Mouse (Mus musculus) gastrocnemius, postnatal 4 days (tissue): ENCODE measurements around the gene Tmem63c. TPM values are rescaled to one million over a fixed set of nuclear protein-coding genes. Genes with fewer than 3 reads are reported as not detected.

Source experiments
- DNase-seq, 2 experiments: peaks; one replicate each; pipeline ENCODE4 v3.0.0; 2021 to 2022; ENCODE audit warnings: low spot score in 2 of 2, mixed read lengths in 2 of 2
- long read RNA-seq, 2 experiments: library from polyadenylated mRNA; stranded (forward); transcript quantifications; one replicate each; pipeline ENCODE4 v2.0.0; 2021
- total RNA-seq, 2 experiments: library from RNA; stranded (reverse); gene quantifications; 2 replicates each; pipeline ENCODE4 v1.2.3; 2021

Gene Tmem63c
- under 1 TPM; 0.10 to 0.16 TPM for total RNA-seq
- long read RNA-seq, experiment 1: 0 reads
- long read RNA-seq, experiment 2: 0 reads

DNA sequence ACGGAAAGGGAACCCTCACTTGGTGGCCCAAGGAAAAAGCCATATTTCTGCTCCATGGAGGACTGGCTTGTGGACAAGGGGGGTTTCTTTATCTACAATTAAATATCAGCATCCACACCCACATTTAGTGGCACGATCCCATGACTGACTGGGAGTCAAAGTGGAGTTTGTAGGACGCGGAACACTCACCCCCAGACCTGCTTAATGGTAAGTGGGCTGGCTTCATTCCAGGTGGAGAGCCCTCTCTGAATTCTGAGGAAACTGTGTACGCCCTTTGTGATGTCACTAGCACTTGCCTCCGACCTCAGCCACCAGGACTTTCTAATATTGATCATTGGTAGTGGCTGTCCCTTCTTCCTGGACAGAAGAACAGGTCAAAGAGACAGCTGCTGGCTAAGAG is at the start of gene Tmem63c:
Gene Tmem63c, plus strand, starts transcription at position 301 of the 400 bp plus-strand sequence.
- no peak for DNase-seq

DNA sequence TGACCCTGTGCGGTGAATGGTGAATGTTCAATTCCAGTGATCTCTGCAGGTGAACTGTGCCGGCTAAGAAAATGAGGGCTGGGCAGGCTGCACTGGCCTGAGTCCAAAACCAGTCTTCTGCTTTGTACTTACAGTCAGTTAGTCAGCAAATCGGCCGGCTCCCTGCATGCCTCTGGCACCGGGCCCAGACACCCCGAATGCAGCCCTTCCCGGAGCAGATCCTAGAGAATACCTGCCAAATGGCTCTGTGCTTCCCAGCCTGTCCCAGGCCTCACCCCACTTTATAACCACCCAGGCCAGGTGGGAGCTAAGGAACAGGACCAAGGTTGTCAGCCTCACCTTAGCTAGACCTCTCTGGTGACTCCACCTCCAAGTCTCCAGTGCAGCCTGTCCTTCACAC is 47.9 kb upstream of the Tmem63c start:
- peak in 1 of 2 experiments; percentile 32 for DNase-seq

DNA sequence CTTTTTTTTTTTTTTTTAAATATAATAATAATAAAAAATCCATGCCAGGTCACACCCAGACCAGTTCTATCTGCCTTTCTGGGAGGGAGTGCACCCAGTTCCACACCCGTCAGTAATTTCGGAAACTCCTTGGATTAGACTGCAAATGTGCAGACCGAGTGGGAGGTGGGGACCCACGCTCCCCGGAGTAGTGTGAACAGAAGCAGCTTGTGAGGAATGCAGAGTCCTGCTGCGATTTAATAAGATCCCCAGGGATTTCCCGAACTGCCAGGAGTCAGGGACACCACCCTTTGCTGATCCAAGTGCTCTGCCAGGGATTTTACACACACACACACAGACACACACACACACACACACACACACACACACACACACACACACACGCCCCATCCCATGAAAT is 47.4 kb upstream of the Tmem63c start:
- DNase-seq: no peak

DNA sequence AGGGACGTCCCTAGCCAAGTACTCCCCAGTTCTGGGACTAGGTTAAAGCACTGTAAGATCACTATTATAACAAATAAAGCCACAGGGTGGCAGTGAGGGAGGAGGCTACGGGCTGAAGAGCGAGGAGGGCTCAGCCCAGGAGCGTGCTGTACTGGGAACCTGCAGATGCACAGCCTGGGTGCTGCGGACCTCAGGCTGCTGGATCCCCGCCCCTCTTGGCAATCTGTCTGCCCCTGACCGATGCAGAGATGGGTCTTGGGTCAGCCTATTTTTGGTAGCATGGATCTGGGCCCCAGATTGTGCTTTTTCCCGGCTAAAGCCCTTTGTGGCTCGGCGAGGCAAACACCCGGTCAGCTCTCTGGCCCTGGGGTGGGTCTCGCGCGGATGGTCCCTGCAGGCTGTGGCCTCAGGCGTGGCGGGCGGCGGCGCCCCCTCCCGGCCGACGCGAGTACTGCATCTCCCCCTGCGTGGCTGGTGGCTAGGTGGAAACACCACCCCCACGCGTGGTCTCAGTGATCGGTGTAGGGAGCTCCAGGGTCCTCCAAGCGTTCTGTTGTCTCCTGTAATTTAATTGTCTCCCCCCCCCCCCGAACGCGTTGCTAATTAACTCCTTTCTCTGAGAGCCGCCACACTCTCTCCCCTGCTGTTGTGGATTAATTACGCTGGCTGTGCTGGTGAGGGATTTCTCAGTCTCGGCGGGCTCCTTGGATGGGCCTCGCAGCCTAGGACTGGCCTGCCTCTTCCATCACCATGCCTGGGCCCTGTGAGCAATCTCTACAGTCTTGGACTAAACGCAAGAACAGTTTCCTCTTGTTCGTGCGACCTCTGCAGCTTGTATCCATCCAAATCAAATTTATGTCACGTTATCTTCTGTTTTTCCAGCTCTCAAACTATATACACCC is 46.5 kb upstream of the Tmem63c start:
- DNase-seq: peak; percentile 76 to 78

DNA sequence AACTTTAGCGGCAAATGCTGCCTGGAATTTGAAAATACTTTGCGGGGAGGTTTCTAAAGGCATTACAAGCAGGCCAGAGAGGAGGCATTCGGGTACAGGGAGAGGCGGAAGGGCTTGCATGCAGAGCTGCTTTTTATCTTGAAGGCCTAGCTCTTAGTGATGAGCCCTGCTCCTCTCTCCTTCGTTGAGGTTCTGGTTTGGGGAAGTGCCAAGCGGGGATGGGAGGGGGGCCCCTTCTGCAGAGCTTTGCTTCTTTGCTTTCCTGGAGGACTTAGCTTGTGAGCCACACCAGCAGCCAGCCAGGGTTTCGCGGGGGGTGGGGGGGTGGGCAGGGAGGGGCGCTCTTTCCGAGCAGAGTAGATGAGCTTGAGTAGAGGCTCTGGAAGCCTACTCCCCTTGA is 45.4 kb upstream of the Tmem63c start:
- no peak for DNase-seq

DNA sequence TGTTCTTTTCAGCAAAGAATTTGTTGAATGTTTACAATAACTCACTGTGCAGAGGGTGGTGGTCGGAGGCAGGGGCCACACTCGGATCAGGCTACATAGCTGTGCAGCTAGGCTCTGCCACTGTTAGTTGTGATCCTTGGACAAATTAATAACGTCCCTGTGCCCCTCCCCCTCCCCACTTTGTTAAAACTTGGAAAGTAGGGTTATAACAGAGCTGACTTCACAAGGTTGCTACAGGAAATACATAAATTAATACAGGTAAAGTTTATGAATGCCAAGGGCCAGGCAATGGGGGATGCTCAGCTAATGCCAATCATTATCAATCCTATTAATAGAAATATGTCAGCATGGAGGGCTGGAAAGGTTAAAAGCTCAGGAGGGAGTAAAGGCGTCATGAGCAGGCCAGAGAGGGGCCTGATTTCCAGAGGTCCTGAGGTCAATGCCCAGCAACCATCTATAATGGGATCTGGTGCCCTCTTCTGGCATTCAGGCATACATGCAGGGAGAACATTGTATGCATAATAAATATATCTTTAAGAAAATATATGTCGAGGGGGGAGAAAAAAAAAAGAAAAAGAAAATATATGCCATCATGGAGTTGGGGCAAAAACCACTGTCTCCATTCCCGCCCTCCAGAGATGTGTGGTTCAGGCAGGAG is 44.5 kb upstream of the Tmem63c start:
- DNase-seq: no peak

DNA sequence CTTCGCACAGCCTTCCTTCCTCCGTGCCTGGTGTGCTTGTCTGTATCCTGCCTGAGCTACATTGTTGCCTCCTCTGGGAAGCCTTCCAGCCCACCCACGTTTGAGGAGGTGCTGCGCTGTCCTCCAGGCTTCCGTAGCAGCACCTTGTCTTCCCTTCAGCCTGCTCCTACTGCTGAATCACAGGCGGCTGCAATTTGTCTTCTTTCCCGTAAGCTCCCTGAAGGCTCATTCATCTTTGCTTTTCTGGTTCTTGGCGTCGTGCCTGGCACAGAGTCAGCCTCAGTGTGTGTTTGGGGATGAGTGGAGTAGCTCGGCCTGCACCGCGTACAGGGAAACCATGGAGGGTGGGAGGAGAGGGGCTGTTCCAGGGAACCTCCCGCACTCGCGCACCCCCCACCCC is 43.3 kb upstream of the Tmem63c start:
- DNase-seq: no peak

DNA sequence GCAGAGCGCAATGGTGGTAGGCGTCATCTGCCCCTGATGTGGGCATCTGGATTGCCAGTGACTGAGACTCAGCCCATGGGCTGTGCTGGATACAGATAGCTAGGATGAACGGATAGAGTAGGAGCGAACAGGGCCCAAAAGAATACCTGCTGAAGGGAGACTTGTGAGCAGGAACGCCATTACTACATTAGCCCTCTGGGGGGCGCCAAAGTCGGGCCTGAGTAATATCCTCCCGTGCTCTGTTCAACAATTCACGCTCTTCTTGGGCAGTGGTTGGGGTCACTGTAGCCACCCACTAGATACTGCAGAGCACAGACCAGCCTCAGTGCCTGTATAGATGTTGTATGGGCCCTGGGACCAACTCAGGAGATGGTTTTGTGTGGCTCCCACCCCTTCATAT is 40.0 kb upstream of the Tmem63c start:
- DNase-seq: no peak

DNA sequence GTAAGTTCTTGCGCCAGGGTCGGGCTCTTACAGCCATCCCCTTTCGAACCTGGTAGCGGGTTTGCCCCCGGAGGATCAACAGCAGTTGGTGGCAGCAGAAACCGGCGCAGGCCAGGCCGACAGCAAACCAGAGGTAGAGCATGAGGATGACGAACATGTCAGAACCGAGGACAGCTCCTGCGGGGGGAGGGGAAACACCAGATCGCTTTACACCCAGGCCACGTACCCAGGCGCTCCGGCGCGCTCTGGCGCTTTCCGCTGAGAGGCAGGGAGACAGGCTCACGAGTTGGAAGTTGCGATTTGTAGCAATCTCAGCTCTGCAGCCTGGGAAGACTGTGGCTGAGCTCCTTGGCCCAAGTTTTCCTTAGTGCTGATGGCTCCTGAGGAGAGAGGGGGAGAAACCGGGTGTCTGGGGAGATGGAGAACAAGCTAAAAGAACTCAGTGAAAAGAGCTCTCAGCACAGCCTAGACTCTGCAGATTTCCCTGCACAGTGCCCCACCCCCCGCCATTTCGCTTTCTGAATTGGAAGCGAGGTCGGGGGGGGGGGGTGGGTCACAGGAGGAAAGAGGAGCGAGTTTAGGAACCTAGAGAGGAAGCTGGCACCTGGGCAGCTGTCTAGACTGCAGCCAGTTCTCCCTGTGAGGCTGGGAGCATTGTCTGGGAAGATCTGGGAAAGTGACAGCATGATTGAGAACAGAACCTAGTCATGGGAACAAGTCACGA is 37.5 kb upstream of the Tmem63c start:
- peak in 1 of 2 experiments; percentile 54 for DNase-seq

DNA sequence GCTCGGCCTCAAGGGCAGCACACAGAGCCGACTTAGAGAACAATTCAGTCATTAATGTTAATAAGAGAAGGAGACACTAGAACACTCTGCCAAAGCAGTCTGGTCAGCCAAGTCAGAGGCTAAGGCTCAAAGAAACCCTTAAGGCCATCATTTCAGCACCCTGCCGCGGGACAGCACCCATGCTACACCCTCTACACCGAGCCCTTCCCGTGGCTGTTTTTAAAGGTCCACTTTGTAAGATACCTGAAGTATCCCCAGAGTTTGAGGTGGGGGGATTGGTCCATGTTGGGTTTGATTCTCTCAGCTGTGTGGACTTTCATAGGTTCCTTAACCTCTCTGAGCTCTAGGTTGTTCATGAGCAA is 37.0 kb upstream of the Tmem63c start:
- DNase-seq: peak in 1 of 2 experiments; percentile 53

DNA sequence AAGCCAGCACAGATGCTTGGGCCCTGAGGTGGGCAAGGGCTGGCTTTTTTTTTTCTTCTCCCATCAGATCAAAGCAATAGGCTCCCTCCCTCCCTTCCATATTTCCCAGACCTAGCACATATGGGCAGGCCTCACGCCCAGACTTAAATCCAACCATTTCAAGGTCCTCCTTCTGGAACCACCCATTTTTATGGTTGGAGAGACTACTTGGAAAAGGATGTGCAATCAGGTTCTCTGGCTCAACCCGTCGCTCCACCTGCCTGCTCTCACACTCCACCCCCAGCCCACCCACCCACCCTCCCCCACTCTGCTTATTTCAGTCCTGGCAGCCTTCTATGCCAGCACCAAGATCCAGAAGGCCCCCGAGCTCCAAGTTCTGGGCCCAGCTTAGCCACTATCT is 34.6 kb upstream of the Tmem63c start:
- no peak for DNase-seq

DNA sequence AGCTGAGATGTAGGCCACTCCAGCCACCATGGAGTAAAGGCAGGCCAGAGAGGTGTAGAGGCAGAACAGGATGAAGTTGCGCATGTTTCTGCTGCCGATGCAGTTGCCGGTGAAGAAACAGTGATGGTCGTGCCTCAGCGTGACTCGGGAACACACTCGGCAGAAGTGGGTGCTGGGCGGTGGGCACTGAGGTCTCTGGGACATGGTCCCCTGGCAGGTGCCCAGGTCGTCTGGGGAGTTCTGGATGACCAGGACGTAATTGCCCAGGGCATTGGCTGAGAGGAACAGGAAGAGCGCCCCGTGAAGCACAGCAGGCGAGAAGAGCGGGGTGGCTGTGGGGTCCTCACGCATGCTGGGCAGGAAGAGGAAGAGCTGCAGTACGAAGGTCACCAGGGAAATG is 32.9 kb upstream of the Tmem63c start:
- no peak for DNase-seq

DNA sequence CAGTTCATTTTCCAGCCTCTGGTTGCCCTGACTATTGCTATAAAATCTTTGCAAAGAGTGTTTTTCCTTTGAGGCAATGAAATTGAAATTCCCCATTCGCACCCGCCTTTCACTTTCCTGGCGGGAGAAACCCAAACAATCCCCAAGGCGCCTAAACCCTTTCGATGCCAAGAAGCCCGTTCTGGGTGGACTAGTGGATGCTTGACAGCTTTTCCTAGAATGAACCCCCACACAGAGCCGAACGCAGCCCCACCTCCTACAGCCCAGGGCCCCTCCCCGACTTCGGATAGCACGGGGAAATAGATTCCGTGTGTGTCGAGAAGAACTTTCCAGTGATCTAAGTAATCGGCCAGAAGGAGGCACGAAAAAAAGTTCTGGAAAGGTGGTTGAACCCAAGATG is 31.8 kb upstream of the Tmem63c start:
- DNase-seq: no peak

DNA sequence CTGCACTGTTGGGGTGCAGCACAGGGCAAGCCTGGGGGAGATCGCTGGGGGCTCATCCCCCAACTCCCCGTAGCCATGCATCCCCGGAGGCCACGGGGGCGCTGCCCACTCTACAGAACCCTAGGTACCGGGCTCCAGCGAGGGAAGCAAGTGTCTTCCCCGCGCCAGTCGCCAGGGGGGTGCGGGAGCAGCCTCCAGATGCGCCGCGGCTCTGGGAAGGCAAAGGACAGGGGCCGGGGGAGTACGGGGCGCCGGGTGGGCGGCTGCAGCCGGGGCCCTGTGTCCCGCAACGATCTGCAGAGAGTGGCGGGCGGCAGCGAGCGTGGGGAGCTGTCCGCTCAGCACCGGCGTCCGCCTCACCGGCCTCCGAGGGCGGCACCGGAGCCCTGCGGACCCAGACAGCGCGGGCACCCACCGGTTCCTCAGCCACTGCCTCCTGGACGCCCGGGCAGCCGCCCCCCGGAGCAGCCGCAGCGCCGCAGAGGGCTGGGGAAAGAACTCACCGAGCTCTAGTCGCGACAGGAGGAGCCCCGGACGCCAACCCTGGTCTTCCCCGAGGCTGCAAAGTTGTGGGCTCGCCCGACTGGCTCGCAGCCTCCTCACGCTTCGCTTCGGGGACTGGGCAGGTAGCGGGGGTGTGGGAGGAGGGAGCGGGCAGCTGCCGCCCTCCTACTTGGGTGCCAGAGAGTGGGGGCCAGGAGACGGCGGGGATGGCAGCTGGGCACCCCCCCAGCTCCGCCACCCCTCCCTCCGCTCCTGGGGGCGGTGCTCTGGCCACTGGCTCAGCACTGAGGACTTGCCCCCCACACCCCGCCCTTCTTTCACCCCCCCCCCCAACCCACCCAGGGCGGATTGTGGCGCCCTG is 31.0 kb upstream of the Tmem63c start, which contains the start of gene Zdhhc22:
Gene Zdhhc22, minus strand, starts transcription at position 541 of the 865 bp plus-strand sequence.
- peak in 1 of 2 experiments; percentile 39 for DNase-seq

DNA sequence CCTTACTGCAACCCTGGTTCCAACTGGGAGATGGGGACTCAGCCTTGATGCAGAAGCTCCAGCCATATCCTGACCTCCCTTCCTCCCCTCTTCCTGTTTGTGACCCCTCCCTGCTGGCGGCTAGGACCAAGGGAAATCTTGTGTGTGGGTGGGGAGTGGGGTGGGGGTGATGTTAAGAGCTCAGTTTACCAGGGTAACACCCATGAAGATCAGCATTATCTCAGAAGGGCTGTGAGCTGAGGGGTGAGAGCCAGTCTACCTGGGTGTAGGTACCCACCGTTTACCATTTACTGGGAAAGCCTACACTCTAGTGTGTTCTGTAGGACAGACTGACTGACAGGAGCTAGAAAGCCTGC is 30.4 kb upstream of the Tmem63c start:
- no peak for DNase-seq

DNA sequence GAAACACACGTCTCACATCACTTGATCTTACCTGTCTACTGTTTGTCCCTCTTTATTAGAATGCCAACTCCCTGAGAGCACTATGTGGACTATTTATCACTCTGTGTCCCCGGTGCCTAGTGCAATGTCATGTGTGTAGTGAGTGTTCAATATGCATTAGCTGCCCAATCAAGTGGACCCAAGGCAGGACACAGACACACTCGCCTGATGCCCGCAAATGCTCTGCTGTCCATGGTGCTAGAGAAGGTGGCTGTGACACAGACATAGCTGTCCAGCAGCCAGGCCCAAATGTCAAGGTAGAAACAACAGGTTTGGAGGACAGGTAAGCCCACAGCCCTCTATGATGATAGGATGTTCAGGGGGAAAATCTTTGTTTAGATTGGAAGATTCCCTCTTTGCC is 27.0 kb upstream of the Tmem63c start:
- no peak for DNase-seq

DNA sequence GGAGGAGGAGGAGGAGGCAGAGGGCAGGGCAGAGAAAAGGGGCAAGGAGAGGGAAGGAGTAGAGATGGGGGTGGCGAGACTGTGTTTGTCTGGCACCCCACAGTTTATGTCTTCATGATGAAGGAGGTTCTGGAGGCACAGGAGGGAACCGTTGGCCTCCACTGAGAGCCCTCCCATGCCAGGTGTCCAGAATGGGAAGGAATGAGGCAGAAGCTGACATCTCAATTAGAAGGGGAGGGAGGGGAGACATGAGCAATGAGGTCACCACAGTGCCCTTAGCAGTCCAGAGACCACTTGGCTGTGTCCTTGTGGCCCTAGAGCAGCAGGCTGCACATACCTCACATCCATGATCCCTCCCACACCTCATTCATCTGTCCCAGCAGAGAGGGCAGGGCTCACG is 26.4 kb upstream of the Tmem63c start:
- DNase-seq: no peak

DNA sequence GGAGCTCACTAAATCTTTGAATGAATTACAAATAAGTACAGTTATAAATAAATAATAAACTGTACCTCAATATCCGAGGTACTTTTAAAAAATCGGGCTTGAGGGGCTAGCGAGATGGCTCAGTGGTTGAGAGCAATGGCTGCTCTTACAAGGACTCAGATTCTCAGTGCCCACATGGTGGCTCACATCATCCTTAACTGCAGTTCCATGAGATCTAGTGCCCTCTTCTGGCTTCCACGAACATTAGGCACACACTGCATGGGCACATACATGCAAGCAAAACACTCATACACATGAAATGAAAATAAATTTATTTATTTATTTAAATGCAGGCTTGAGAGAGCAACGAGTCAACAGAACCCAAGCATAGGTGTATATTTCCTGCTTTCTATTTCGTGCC is 25.2 kb upstream of the Tmem63c start:
- no peak for DNase-seq

DNA sequence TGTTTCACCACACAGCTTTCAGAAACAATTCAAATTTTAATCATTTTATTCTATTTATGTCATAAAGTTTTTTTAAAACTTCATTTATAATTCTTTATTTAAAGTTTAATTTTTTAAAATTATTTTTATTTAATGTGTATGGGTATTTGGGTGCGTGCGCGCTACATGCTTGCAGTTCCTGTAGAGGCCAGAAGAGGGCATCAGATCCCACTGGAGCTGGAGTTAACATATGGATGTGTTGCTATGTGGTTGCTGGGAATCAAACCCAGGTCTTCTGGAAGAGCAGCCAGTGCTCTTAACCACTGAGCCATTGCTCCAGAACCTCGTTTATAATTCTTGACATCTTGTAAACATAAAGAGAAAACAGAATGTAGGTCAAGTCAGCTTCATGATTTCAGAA is 22.4 kb upstream of the Tmem63c start:
- DNase-seq: no peak

DNA sequence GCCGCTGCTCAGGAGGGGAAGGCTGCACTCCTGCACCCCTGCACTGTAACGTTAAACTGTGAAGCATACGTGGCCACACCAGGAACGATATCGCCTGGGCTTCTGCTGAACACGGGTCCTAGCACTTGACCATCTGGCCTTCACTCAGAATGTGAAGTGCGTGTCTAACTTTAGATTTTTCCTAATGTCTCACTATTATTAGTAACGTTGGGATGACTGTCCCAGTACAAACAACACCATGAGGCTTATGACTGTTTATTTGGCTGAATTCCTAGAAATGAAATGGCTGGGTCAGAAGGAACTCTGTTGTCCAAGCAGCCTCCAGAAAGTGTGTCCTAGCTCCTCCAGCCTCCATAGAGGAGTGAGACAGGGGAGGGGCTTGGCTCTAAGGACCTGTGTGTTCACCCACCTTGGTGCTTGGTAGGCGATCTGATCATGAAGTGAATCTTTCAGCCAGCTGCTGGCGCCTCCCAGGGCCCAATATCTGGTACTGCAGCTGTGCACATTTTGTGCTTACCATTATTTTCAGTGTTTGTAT is 21.8 kb upstream of the Tmem63c start:
- DNase-seq: no peak
